Mouse (Mus musculus) limb, embryonic 11.5 days (tissue): ENCODE results near the gene Rhod. TPM values are rescaled to one million over a fixed set of nuclear protein-coding genes. Genes with fewer than 3 reads are reported as not detected.

Source experiments
- polyA plus RNA-seq: library from polyadenylated mRNA; unstranded; fragments of >200 nt; fragmentation: Nextera tagmentation; extraction: Ambion mirVana; gene quantifications from 2 replicates; pipeline ENCODE4 v1.2.1, GENCODE M21; 2014

Gene Rhod
- polyA plus RNA-seq, 1 experiment from 2014 or later = 37.3 TPM

Other genes starting within 250 kb of the Rhod start
- gene Tbc1d10c, start 248.1 kb downstream of the Rhod start, polyA plus RNA-seq = 0.89 and 1.2 TPM in 2 replicates
- 952 and 995 TPM in 2 replicates for gene Ppp1ca, start 247.4 kb downstream of the Rhod start, polyA plus RNA-seq
- 52.5 and 54.9 TPM in 2 replicates for gene Rad9a, start 237.8 kb downstream of the Rhod start, polyA plus RNA-seq
- 5.0 and 7.4 TPM in 2 replicates for gene Clcf1, start 225.2 kb downstream of the Rhod start, polyA plus RNA-seq
- gene AC109138.7, start 225.1 kb downstream of the Rhod start, polyA plus RNA-seq = not detected in 2 replicates
- gene Pold4, start 207.5 kb downstream of the Rhod start, polyA plus RNA-seq = 11.5 and 12.6 TPM in 2 replicates
- gene Ssh3, start 170.3 kb downstream of the Rhod start, polyA plus RNA-seq = 4.2 and 4.4 TPM in 2 replicates
- 5.6 and 7.5 TPM in 2 replicates for gene Ankrd13d, start 156.3 kb downstream of the Rhod start, polyA plus RNA-seq
- 15.4 and 16.6 TPM in 2 replicates for gene Grk2, start 133.2 kb downstream of the Rhod start, polyA plus RNA-seq
- 61.0 and 69.3 TPM in 2 replicates for gene Kdm2a, start 41.1 kb downstream of the Rhod start, polyA plus RNA-seq
- gene Syt12, start 38.0 kb upstream of the Rhod start, polyA plus RNA-seq = 0.09 and 0.49 TPM in 2 replicates
- gene 2010003K11Rik, start 59.2 kb upstream of the Rhod start, polyA plus RNA-seq = not detected in 2 replicates
- gene Pcx, start 71.0 kb upstream of the Rhod start, polyA plus RNA-seq = 12.4 and 14.0 TPM in 2 replicates
- gene Lrfn4, start 176.2 kb upstream of the Rhod start, polyA plus RNA-seq = 8.9 and 9.1 TPM in 2 replicates
- 68.5 and 75.2 TPM in 2 replicates for gene Rce1, start 186.2 kb upstream of the Rhod start, polyA plus RNA-seq